Mouse (Mus musculus) heart, adult 2 months (tissue): ENCODE results near the gene Gjb3. TPM values are rescaled to one million over a fixed set of nuclear protein-coding genes. Genes with fewer than 3 reads are reported as not detected.

Experiments used
- DNase-seq, 2 experiments: peaks; one replicate each; pipeline ENCODE4 v3.0.0; 2021
- H3K27ac ChIP-seq: fragments of 200-600 bp; 2 replicates; pipeline ENCODE4 v1.8.1; 2022
- H3K27me3 ChIP-seq: fragments of 200-500 bp; 2 replicates; pipeline ENCODE4 v1.6.1; 2012; ENCODE audit warnings: mild to moderate bottlenecking, low read length, inconsistent platforms, mixed read lengths; ENCODE audit not compliant: control insufficient read depth, insufficient read depth
- H3K36me3 ChIP-seq: fragments of 200-500 bp; 2 replicates; pipeline ENCODE4 v1.6.1; 2012; ENCODE audit warnings: low read length, inconsistent platforms; ENCODE audit not compliant: control insufficient read depth, insufficient read depth
- H3K4me1 ChIP-seq: fragments of 200-500 bp; 2 replicates; pipeline ENCODE4 v1.6.1; 2011; ENCODE audit warnings: low read length; ENCODE audit not compliant: control insufficient read depth, insufficient read depth
- H3K4me3 ChIP-seq: fragments of 200-600 bp; 2 replicates; pipeline ENCODE4 v1.8.1; 2022
- H3K79me2 ChIP-seq: fragments of 200-500 bp; replicated peaks from 2 replicates; pipeline ENCODE4 v1.6.1; 2012; ENCODE audit warnings: mild to moderate bottlenecking, inconsistent platforms, low read length, moderate library complexity, mixed read lengths; ENCODE audit not compliant: control insufficient read depth, insufficient read depth
- H3K9ac ChIP-seq: fragments of 200-500 bp; 2 replicates; pipeline ENCODE4 v1.6.1; 2012; ENCODE audit warnings: low read depth, mild to moderate bottlenecking, control low read depth, inconsistent platforms, low read length, mixed read lengths
- CTCF ChIP-seq: fragments of 200-600 bp; IDR thresholded peaks from 2 replicates; pipeline ENCODE4 v1.8.1; 2022; ENCODE audit warnings: antibody characterized with exemption, mild to moderate bottlenecking, moderate library complexity
- EP300 ChIP-seq: fragments of 200-500 bp; IDR thresholded peaks from 2 replicates; pipeline ENCODE4 v1.6.1; 2011; ENCODE audit warnings: low read depth, low read length, control low read depth; ENCODE audit not compliant: insufficient read depth
- POLR2A ChIP-seq: fragments of 200-500 bp; IDR thresholded peaks from 2 replicates; pipeline ENCODE4 v1.6.1; 2011; ENCODE audit warnings: mild to moderate bottlenecking, low read depth, low read length, control low read depth; ENCODE audit not compliant: insufficient read depth
- WGBS: fragments of 180-500 bp; shearing (Covaris S2); methylation state at CpG from one replicate; pipeline ENCODE4 v1.1.7; 2018; 5-methylcytosine and 5-hydroxymethylcytosine counted together
- intact Hi-C: fragments of 180-260 bp; cut with DNase I; formaldehyde crosslinking; loops from one replicate; pipeline ENCODE4 v1.15.1; 2025
- long read RNA-seq: library from polyadenylated mRNA; stranded (forward); transcript quantifications from one replicate; pipeline ENCODE4 v2.0.0, GENCODE M21; 2021
- polyA plus RNA-seq: library from polyadenylated mRNA; depleted of rRNA; stranded (reverse); fragments of >200 nt; gene quantifications from 2 replicates; pipeline ENCODE4 v1.2.3, GENCODE M21; 2012; rRNA removed
- total RNA-seq, 2 experiments: library from RNA; stranded (reverse); gene quantifications; 2 replicates each; pipeline ENCODE4 v1.2.3; 2021

Gjb3 gene
- total RNA-seq (not detected), polyA plus RNA-seq (0.25 TPM in 1 of 2 replicates, not detected in the other)
- long read RNA-seq, result 0 reads

DNA sequence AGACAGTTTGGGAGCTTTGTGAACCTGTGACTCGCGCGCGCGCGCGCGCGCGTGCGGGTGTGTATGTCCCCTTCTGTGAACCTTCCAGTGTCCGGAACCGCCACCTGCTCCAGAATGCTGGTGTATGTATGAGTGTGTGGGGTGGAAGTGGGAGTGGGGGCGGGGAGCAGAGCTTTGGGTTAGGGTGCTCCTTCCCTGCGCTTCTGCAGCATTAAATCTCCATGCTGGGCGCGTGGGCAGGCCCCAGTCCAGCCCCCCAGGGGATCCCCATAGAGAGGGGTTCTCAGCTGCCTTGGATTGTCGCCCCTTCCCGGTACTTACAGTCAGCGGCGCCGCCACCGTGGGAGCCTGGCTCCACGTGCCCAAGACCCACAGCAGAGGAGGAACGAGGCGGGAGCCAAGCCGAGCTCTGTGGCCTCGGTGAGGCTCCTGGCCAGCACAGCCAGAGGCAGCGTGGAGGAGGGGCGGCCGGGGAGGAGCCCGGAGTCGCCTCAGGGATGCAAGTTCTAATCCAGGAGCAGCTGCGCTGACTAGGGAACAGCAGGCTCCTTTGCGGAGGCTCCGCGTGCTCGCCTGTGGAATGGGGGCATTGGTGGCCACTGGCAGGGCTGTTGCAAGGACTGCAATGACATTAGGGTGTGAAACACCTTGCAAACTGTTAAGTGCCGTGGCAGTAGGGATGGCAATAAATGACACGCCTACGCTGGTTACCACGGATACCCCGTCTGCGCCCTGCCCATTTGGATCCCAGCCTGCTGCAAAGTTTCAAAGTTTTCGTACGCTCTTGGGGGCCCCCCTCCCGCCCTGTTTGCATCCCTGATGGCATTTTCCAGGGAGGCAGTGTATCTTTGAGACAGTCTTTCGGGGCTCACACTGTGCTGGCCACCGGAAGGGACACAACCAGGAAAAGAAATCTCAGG lies at the start of gene Gjb3:
TSS of gene Gjb3 (minus strand) at position 664 of the 920 bp plus-strand sequence.
- Histone ChIP-seq H3K4me3 (no peak within 1 kb of the TSS), H3K27me3 (peaks cover 8% of the 10 kb centered on the region), H3K27ac (no peak within 1 kb of the TSS), H3K9ac (no peak within 1 kb of the TSS), H3K4me1 (no peaks in the 10 kb centered on the region), H3K36me3 (no peaks in the 10 kb centered on the region), H3K79me2 (no peaks in the 10 kb centered on the region)
- no peak for DNase-seq
- intact Hi-C loops, result no loop called here
- TF ChIP-seq EP300 (no peak), POLR2A (no peak), CTCF (no peak)
- whole genome bisulfite sequencing, result 3% methylated on average over 49 of the region's 49 CpGs

- no peaks in the 10 kb centered on the region for H3K79me2 ChIP-seq
- intact Hi-C loops, result no loop called here
- WGBS, result 36% methylated on average over 4 of the region's 4 CpGs
- no peaks in the 10 kb centered on the region for H3K36me3 ChIP-seq
- no peak overlapping the region for H3K9ac ChIP-seq
- H3K27me3 ChIP-seq, result no peaks in the 10 kb centered on the region
- TF ChIP-seq EP300 (no peak), CTCF (peak; percentile 61), POLR2A (no peak)
- H3K27ac ChIP-seq, result no peak overlapping the region
- H3K4me1 ChIP-seq, result no peaks in the 10 kb centered on the region
- no peak for DNase-seq
- H3K4me3 ChIP-seq, result no peak overlapping the region
Measured at GRCm38 (mm10) chr4:127377344-127377743, 46.7 kb upstream of the Gjb3 start.

DNA sequence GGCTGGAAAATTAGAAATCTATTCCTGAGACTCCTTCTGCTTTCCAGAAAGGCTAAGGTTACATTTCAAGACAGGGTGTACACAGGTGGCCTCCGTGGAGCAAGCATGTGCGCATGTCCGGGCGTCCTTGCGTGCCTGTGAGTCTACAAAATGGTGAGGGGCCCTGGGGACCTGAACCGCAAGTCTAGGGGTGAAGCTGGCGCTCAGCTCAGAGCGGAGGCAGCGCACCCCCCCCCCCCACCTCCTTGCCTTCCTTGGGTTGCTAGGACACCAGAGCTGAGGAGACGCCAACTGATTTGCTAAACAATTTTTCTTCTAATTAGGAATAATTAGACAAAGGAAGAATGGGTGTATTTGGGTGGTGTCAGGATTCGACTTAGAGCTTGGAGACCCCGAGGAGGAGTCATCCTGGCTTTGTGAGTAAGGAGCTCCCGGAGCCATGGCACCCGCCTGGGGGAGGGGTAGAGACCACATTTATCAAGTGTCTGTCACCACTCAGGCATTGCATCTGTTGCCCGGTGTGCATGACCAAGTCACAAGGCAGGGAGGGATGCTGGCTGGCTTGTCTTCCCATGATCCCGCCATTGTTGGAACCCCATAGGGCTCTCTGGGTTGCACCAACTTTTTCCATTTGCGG lies 45.0 kb upstream of the Gjb3 start:
- DNase-seq, result no peak

GRCm38 (mm10) chr4:127374645-127375044 lies 44.0 kb upstream of the Gjb3 start:
- TF ChIP-seq POLR2A (no peak), CTCF (0 out of 2 replicates have a peak, but pooled peaks have one; percentile 12)
- no peak for DNase-seq
- 83% methylated on average over 4 of the region's 4 CpGs for WGBS
- Histone ChIP-seq H3K27me3 (no peaks in the 10 kb centered on the region), H3K27ac (no peak overlapping the region), H3K36me3 (no peaks in the 10 kb centered on the region), H3K4me3 (no peak overlapping the region), H3K9ac (no peak overlapping the region), H3K4me1 (no peaks in the 10 kb centered on the region), H3K79me2 (no peaks in the 10 kb centered on the region)
- intact Hi-C loops, result no loop called here

More for the DNA sequence above, 45.0 kb upstream of the Gjb3 start:
- TF ChIP-seq POLR2A (no peak), CTCF (no peak), EP300 (no peak)
- no peak overlapping the region for H3K4me3 ChIP-seq
- intact Hi-C loops, result no loop called here
- no peak overlapping the region for H3K27ac ChIP-seq
- H3K36me3 ChIP-seq, result no peaks in the 10 kb centered on the region
- H3K27me3 ChIP-seq, result no peaks in the 10 kb centered on the region
- H3K79me2 ChIP-seq, result no peaks in the 10 kb centered on the region
- no peak overlapping the region for H3K9ac ChIP-seq
- no peaks in the 10 kb centered on the region for H3K4me1 ChIP-seq
- 78% methylated on average over 17 of the region's 17 CpGs for WGBS

- Histone ChIP-seq H3K27ac (no peak overlapping the region), H3K4me3 (no peak overlapping the region), H3K27me3 (no peaks in the 10 kb centered on the region), H3K4me1 (no peaks in the 10 kb centered on the region), H3K36me3 (no peaks in the 10 kb centered on the region), H3K9ac (no peak overlapping the region), H3K79me2 (no peaks in the 10 kb centered on the region)
- intact Hi-C loops, result no loop called here
- no peak for DNase-seq
- no peak for TF ChIP-seq CTCF
- no peak for TF ChIP-seq EP300
- no peak for TF ChIP-seq POLR2A
- whole genome bisulfite sequencing, result 25% methylated on average over 8 of the region's 8 CpGs
Measured at GRCm38 (mm10) chr4:127373491-127373890, 42.8 kb upstream of the Gjb3 start.

GRCm38 (mm10) chr4:127371546-127371945 lies 40.9 kb upstream of the Gjb3 start:
- H3K27ac ChIP-seq, result no peak overlapping the region
- WGBS, result 42% methylated on average over 5 of the region's 5 CpGs
- H3K79me2 ChIP-seq, result no peaks in the 10 kb centered on the region
- no peaks in the 10 kb centered on the region for H3K36me3 ChIP-seq
- H3K9ac ChIP-seq, result no peak overlapping the region
- H3K4me3 ChIP-seq, result no peak overlapping the region
- intact Hi-C loops, result no loop called here
- no peaks in the 10 kb centered on the region for H3K27me3 ChIP-seq
- H3K4me1 ChIP-seq, result no peaks in the 10 kb centered on the region
- no peak for TF ChIP-seq CTCF
- 0 out of 2 replicates have a peak, but pooled peaks have one; percentile 18 for TF ChIP-seq POLR2A
- TF ChIP-seq EP300, result no peak
- DNase-seq, result peak in 1 of 2 experiments; percentile 50
